Mouse (Mus musculus) MEL (cell line): ENCODE data around the gene Htr2b. TPM values are rescaled to one million over a fixed set of nuclear protein-coding genes. Genes with fewer than 3 reads are reported as not detected.

Experiments
- DNase-seq: peaks from one replicate; pipeline ENCODE4 v3.0.0; 2011; ENCODE audit warnings: low read depth, low spot score
- H3K27ac ChIP-seq: 2 replicates; pipeline ENCODE4 v1.5.1; 2012; ENCODE audit warnings: low read depth, mild to moderate bottlenecking, control low read depth, low read length, moderate library complexity; ENCODE audit not compliant: control insufficient read depth
- H3K27me3 ChIP-seq, 2 experiments: fragments of 150-350 bp in 1 of 2; sonication (generic) in 1 of 2; 2 replicates each; pipeline ENCODE4 v1.6.1; 2012; ENCODE audit warnings: low read length in 2 of 2, mild to moderate bottlenecking in 2 of 2, improper control_type of control experiment in 1 of 2, moderate library complexity in 1 of 2; ENCODE audit not compliant: insufficient read depth in 2 of 2, control insufficient read depth in 1 of 2
- H3K36me3 ChIP-seq, 2 experiments: 2 replicates each; pipeline ENCODE4 v1.6.1; 2012 to 2014; ENCODE audit warnings: low read length in 2 of 2, improper control_type of control experiment in 1 of 2, inconsistent platforms in 1 of 2, mild to moderate bottlenecking in 1 of 2; ENCODE audit not compliant: insufficient read depth in 2 of 2, control insufficient read depth in 1 of 2
- H3K4me1 ChIP-seq, 2 experiments: fragments of 150-350 bp in 1 of 2; sonication (generic) in 1 of 2; 2 replicates each; pipeline ENCODE4 v1.6.1; 2012; ENCODE audit warnings: low read length in 2 of 2, improper control_type of control experiment in 1 of 2, mild to moderate bottlenecking in 1 of 2; ENCODE audit not compliant: insufficient read depth in 2 of 2, control insufficient read depth in 1 of 2
- H3K4me3 ChIP-seq, 2 experiments: fragments of 150-350 bp in 1 of 2; sonication (generic) in 1 of 2; 2 replicates each; pipeline ENCODE4 v1.5.1; 2012; ENCODE audit warnings: low read depth in 2 of 2, low read length in 2 of 2, mild to moderate bottlenecking in 2 of 2, moderate library complexity in 2 of 2, control low read depth in 1 of 2, improper control_type of control experiment in 1 of 2; ENCODE audit not compliant: control insufficient read depth in 1 of 2, insufficient read depth in 1 of 2
- H3K79me2 ChIP-seq: 2 replicates; pipeline ENCODE4 v1.6.1; 2012; ENCODE audit warnings: mild to moderate bottlenecking, low read length, moderate library complexity; ENCODE audit not compliant: control insufficient read depth, poor library complexity, insufficient read depth
- H3K9ac ChIP-seq: 2 replicates; pipeline ENCODE4 v1.6.1; 2012; ENCODE audit warnings: low read depth, mild to moderate bottlenecking, control low read depth, low read length, moderate library complexity; ENCODE audit not compliant: control insufficient read depth, poor library complexity, severe bottlenecking
- H3K9me3 ChIP-seq: fragments of 150-350 bp; sonication (generic); replicated peaks from 2 replicates; pipeline ENCODE4 v1.6.1; 2012; ENCODE audit warnings: mild to moderate bottlenecking, low read length, improper control_type of control experiment, moderate library complexity; ENCODE audit not compliant: insufficient read depth
- CHD2 ChIP-seq: IDR thresholded peaks from 2 replicates; pipeline ENCODE4 v1.6.1; 2011; ENCODE audit warnings: low read length, improper control_type of control experiment
- CTCF ChIP-seq, 3 experiments: IDR thresholded peaks in 2 of 3; conservative IDR thresholded peaks in 1 of 3; 2 replicates each; pipeline ENCODE4 v1.5.1; 2011 to 2012; ENCODE audit warnings: low read length in 3 of 3, low read depth in 2 of 3, mild to moderate bottlenecking in 2 of 3, improper control_type of control experiment in 1 of 3, inconsistent platforms in 1 of 3, mixed read lengths in 1 of 3, moderate library complexity in 1 of 3; ENCODE audit not compliant: control insufficient read depth in 1 of 3, insufficient read depth in 1 of 3, poor library complexity in 1 of 3, severe bottlenecking in 1 of 3
- E2F4 ChIP-seq: IDR thresholded peaks from 2 replicates; pipeline ENCODE4 v1.6.1; 2011; ENCODE audit warnings: low read depth, low read length, improper control_type of control experiment, borderline replicate concordance
- ETS1 ChIP-seq: IDR thresholded peaks from 2 replicates; pipeline ENCODE4 v1.6.1; 2012; ENCODE audit warnings: low read depth, mild to moderate bottlenecking, inconsistent platforms, low read length, improper control_type of control experiment, moderate library complexity
- GABPA ChIP-seq: IDR thresholded peaks from 2 replicates; pipeline ENCODE4 v1.6.1; 2012; ENCODE audit warnings: low read depth, mild to moderate bottlenecking, inconsistent platforms, low read length, improper control_type of control experiment, moderate library complexity
- JUND ChIP-seq: IDR thresholded peaks from 2 replicates; pipeline ENCODE4 v1.6.1; 2011; ENCODE audit warnings: low read depth, mild to moderate bottlenecking, improper control_type of control experiment, low read length
- KAT2A ChIP-seq: conservative IDR thresholded peaks from 2 replicates; pipeline ENCODE4 v1.6.1; 2012; ENCODE audit warnings: low read depth, low read length, improper control_type of control experiment, inconsistent platforms
- MEF2A ChIP-seq: IDR thresholded peaks from 2 replicates; pipeline ENCODE4 v1.6.1; 2014; ENCODE audit warnings: low read depth, mild to moderate bottlenecking, inconsistent platforms, low read length, improper control_type of control experiment; ENCODE audit not compliant: poor library complexity, insufficient replicate concordance, severe bottlenecking; ENCODE audit errors: extremely low read depth
- MXI1 ChIP-seq: IDR thresholded peaks from 2 replicates; pipeline ENCODE4 v1.6.1; 2011; ENCODE audit warnings: mild to moderate bottlenecking, low read depth, low read length, improper control_type of control experiment
- NELFE ChIP-seq: IDR thresholded peaks from 2 replicates; pipeline ENCODE4 v1.6.1; 2011; ENCODE audit warnings: low read depth, low read length, improper control_type of control experiment
- NRF1 ChIP-seq: IDR thresholded peaks from 2 replicates; pipeline ENCODE4 v1.6.1; 2014; ENCODE audit warnings: low read depth, mild to moderate bottlenecking, inconsistent platforms, low read length, improper control_type of control experiment, moderate library complexity; ENCODE audit not compliant: poor library complexity, insufficient read depth, severe bottlenecking
- POLR2A ChIP-seq, 2 experiments: IDR thresholded peaks; 2 replicates each; pipeline ENCODE4 v1.6.1; 2011 to 2012; ENCODE audit warnings: low read length in 2 of 2, mild to moderate bottlenecking in 2 of 2, control low read depth in 1 of 2, improper control_type of control experiment in 1 of 2, low read depth in 1 of 2, moderate library complexity in 1 of 2; ENCODE audit not compliant: control insufficient read depth in 1 of 2, insufficient read depth in 1 of 2, poor library complexity in 1 of 2
- SIN3A ChIP-seq: IDR thresholded peaks from 2 replicates; pipeline ENCODE4 v1.6.1; 2012; ENCODE audit warnings: low read length, improper control_type of control experiment, inconsistent platforms
- SMC3 ChIP-seq: IDR thresholded peaks from 2 replicates; pipeline ENCODE4 v1.6.1; 2011; ENCODE audit warnings: low read depth, low read length, improper control_type of control experiment
- TBP ChIP-seq: IDR thresholded peaks from 2 replicates; pipeline ENCODE4 v1.8.0; 2011; ENCODE audit warnings: low read depth, low read length, improper control_type of control experiment
- USF1 ChIP-seq: IDR thresholded peaks from 2 replicates; pipeline ENCODE4 v1.6.1; 2014; ENCODE audit warnings: low read depth, mild to moderate bottlenecking, inconsistent platforms, low read length, improper control_type of control experiment, moderate library complexity
- ZC3H11A ChIP-seq: IDR thresholded peaks from 2 replicates; pipeline ENCODE4 v1.6.1; 2012; ENCODE audit warnings: low read depth, mild to moderate bottlenecking, inconsistent platforms, low read length, improper control_type of control experiment
- ZMIZ1 ChIP-seq: IDR thresholded peaks from 2 replicates; pipeline ENCODE4 v1.6.1; 2012; ENCODE audit warnings: low read depth, mild to moderate bottlenecking, inconsistent platforms, low read length, improper control_type of control experiment, moderate library complexity
- ZNF384 ChIP-seq: IDR thresholded peaks from 2 replicates; pipeline ENCODE4 v1.6.1; 2012; ENCODE audit warnings: low read depth, mild to moderate bottlenecking, inconsistent platforms, low read length, improper control_type of control experiment
- polyA plus RNA-seq, 2 experiments: library from polyadenylated mRNA; stranded (reverse) in 1 of 2; unstranded in 1 of 2; fragments of >175 nt in 1 of 2; fragments of >200 nt in 1 of 2; gene quantifications; 2 replicates each; pipeline versions ENCODE4 v1.2.1 to v1.2.4; 2012; ENCODE audit warnings: low replicate concordance in 2 of 2, low read depth in 1 of 2; ENCODE audit not compliant: insufficient read length in 2 of 2, insufficient read depth in 1 of 2, missing spikeins in 1 of 2
- total RNA-seq: library from RNA; depleted of rRNA; stranded (reverse); fragments of 300-350 nt; gene quantifications from 2 replicates; pipeline ENCODE4 v1.2.3, GENCODE M21; 2012

Gene Htr2b
- total and polyA plus RNA-seq, 3 experiments, result 0.15 to 0.22 TPM; not detected in 1

GRCm38 (mm10) chr1:86144001-86144944, 32.5 kb upstream of the Htr2b start:
- Histone ChIP-seq H3K27me3 (no peaks in the 10 kb centered on the region), H3K4me1 (no peaks in the 10 kb centered on the region; a peak in 1 of 4 replicates), H3K27ac (no peak overlapping the region), H3K9me3 (no peaks in the 10 kb centered on the region), H3K36me3 (no peaks in the 10 kb centered on the region), H3K79me2 (no peaks in the 10 kb centered on the region), H3K4me3 (no peak overlapping the region), H3K9ac (no peak overlapping the region)
- TF ChIP-seq ZNF384 (no peak), USF1 (no peak), SIN3A (no peak), ZMIZ1 (no peak), CTCF (IDR thresholded peaks at IDR 0.05 in 2 of 3, conservative IDR thresholded peaks at IDR 0.05 in 1 of 3; ENCODE audit: control insufficient read depth in 1 of 3, insufficient read depth in 1 of 3, low read depth in 2 of 3, low read length in 3 of 3, poor library complexity in 1 of 3, severe bottlenecking in 1 of 3) (no peak), ETS1 (no peak), E2F4 (no peak), MEF2A (no peak)
- DNase-seq, result no peak

DNA sequence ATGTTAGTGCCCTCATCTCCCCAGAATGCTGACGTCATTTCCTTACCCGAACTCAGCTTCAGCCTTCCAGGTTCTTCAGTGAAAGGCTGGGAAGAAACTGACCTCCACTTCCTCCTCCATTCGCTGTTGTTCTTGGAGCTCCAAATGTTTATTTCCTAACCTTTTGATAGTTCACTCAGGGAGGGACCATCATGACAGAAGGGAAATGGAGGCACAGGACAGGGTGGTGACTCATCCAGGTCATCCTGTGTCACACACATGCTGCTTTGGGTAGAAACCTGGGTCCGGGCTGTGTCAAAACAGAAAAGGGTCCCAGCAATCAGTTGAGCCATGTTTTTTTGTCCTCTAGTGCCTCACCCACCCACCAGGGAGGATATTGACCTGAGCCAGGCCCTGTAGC, 31.4 kb upstream of the Htr2b start:
- no peak overlapping the region for H3K27ac ChIP-seq
- no peak for DNase-seq
- no peak overlapping the region for H3K9ac ChIP-seq
- peaks cover 0 to under 1% of the 10 kb centered on the region in 2 experiments; a peak in 1 of 4 replicates for H3K36me3 ChIP-seq
- no peaks in the 10 kb centered on the region for H3K27me3 ChIP-seq
- TF ChIP-seq NRF1, result no peak
- TF ChIP-seq SMC3, result no peak
- TF ChIP-seq, all 39 proteins: peak for 0
- Histone ChIP-seq H3K79me2 (no peaks in the 10 kb centered on the region), H3K4me3 (no peak overlapping the region), H3K9me3 (no peaks in the 10 kb centered on the region), H3K4me1 (no peaks in the 10 kb centered on the region; a peak in 1 of 4 replicates)

GRCm38 (mm10) chr1:86141081-86141480, 29.3 kb upstream of the Htr2b start:
- H3K4me1 ChIP-seq, result no peaks in the 10 kb centered on the region; a peak in 1 of 4 replicates
- no peaks in the 10 kb centered on the region for H3K27me3 ChIP-seq
- TF ChIP-seq CTCF (IDR thresholded peaks at IDR 0.05 in 2 of 3, conservative IDR thresholded peaks at IDR 0.05 in 1 of 3; ENCODE audit: control insufficient read depth in 1 of 3, insufficient read depth in 1 of 3, low read depth in 2 of 3, low read length in 3 of 3, poor library complexity in 1 of 3, severe bottlenecking in 1 of 3) (no peak), JUND (no peak), GABPA (no peak), NELFE (no peak), CHD2 (no peak), TBP (no peak), POLR2A (IDR thresholded peaks at IDR 0.05; ENCODE audit: control insufficient read depth in 1 of 2, insufficient read depth in 1 of 2, low read depth in 1 of 2, low read length in 2 of 2, poor library complexity in 1 of 2) (no peak), MXI1 (no peak), ZC3H11A (no peak), KAT2A (no peak), MEF2A (no peak)
- DNase-seq, result no peak
- no peak overlapping the region for H3K9ac ChIP-seq
- H3K79me2 ChIP-seq, result no peaks in the 10 kb centered on the region
- peaks cover 0 to 9% of the 10 kb centered on the region in 2 experiments; a peak in 2 of 4 replicates for H3K36me3 ChIP-seq
- no peaks in the 10 kb centered on the region for H3K9me3 ChIP-seq
- no peak overlapping the region for H3K27ac ChIP-seq
- H3K4me3 ChIP-seq, result no peak overlapping the region
